Mouse (Mus musculus) gastrocnemius, adult 2 months (tissue): ENCODE data around the gene Cyb5r3. TPM values are rescaled to one million over a fixed set of nuclear protein-coding genes. Genes with fewer than 3 reads are reported as not detected.

Experiments used
- DNase-seq: peaks from one replicate; pipeline ENCODE4 v3.0.0; 2022
- H3K27ac ChIP-seq: fragments of 200-600 bp; 2 replicates; pipeline ENCODE4 v1.8.1; 2022; ENCODE audit warnings: mild to moderate bottlenecking
- H3K4me3 ChIP-seq: fragments of 200-600 bp; 2 replicates; pipeline ENCODE4 v1.8.1; 2022; ENCODE audit warnings: mild to moderate bottlenecking, moderate library complexity
- CTCF ChIP-seq: fragments of 200-600 bp; IDR thresholded peaks from 2 replicates; pipeline ENCODE4 v1.8.1; 2022; ENCODE audit warnings: antibody characterized with exemption, mild to moderate bottlenecking, moderate library complexity
- intact Hi-C: fragments of 180-260 bp; cut with DNase I; formaldehyde crosslinking; loops from one replicate; pipeline ENCODE4 v1.15.1; 2025
- total RNA-seq, 2 experiments: library from RNA; stranded (reverse); gene quantifications; 2 replicates each; pipeline ENCODE4 v1.2.3; 2021

Gene Cyb5r3
- total RNA-seq, 2 experiments from 2014 or later: 39.2 to 43.1 TPM

DNA sequence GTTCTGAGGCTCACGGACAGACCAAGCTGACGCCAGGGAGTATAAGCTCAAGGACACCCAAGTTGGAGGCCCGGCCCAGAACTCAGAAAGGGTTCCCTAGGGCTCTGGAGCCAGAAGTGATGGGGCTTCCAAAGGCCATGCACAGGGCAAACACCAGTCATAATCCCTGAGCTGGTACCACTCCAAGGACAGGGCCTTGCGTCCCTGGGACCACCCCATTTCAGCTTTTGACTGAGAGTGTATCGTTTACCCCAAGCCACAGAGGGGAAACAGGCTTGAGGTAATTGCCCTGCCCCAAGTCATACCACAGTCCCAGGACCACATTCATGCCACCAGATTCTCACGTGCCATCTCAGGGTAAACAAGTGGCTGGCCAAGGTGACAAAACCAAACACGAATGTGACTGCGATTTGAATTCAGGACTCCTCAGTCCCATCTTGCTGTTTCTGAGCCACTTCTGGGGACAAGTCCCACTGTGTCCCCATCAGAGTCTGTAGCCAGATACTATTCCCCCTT, 4.8 kb downstream of the Cyb5r3 start:
- no peak for TF ChIP-seq CTCF
- DNase-seq: no peak
- Histone ChIP-seq H3K4me3 (peak overlapping the region; percentile 45; the same call in 1 of the 2 replicates), H3K27ac (peak overlapping the region; percentile 83)
- intact Hi-C loops: no loop called here

DNA sequence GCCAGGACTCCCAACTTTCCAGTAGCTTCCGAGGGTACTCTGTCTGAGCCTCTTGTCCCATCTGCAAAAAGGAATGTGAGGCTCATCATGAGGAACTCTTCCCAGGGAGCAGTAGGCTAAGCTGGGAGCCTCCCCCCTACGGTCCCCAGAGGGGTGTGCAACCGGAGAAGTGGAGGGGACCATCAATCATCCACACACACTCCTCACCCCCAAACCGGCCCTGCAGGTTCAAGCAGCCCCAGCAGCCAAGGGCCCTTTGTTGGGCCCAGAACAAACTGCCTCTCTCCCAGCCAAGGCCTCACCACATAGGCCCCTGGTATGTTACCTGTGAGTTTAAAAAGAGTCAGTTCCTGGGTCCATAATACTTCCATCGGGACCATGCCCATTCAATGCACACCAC, 5.3 kb downstream of the Cyb5r3 start:
- intact Hi-C loops: no loop called here
- peak overlapping the region; percentile 83 for H3K27ac ChIP-seq
- TF ChIP-seq CTCF: no peak
- peak overlapping the region; percentile 45 for H3K4me3 ChIP-seq
- no peak for DNase-seq

DNA sequence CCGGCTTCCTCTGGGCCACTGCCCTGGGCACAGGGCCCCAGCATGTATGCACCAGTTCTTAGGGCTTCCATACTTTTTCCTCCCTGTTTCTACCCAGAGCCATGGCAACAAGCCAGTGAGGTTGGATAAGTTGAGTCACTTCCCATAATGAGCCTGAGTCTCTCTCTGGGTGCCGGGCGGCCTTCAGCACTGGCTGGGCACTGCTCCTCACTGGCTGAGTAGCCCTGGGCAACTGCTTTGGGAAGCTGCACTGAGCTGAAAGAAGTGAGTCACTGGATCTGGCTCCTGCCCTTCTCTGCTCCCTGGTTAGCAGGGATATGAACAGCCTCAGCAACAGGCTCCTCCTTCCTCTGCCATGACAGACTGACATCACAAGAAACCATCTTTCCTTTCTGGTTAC, 5.8 kb downstream of the Cyb5r3 start:
- peak overlapping the region; percentile 45 for H3K4me3 ChIP-seq
- peak; percentile 71 for DNase-seq
- intact Hi-C loops: no loop called here
- peak overlapping the region; percentile 83 for H3K27ac ChIP-seq
- no peak for TF ChIP-seq CTCF

DNA sequence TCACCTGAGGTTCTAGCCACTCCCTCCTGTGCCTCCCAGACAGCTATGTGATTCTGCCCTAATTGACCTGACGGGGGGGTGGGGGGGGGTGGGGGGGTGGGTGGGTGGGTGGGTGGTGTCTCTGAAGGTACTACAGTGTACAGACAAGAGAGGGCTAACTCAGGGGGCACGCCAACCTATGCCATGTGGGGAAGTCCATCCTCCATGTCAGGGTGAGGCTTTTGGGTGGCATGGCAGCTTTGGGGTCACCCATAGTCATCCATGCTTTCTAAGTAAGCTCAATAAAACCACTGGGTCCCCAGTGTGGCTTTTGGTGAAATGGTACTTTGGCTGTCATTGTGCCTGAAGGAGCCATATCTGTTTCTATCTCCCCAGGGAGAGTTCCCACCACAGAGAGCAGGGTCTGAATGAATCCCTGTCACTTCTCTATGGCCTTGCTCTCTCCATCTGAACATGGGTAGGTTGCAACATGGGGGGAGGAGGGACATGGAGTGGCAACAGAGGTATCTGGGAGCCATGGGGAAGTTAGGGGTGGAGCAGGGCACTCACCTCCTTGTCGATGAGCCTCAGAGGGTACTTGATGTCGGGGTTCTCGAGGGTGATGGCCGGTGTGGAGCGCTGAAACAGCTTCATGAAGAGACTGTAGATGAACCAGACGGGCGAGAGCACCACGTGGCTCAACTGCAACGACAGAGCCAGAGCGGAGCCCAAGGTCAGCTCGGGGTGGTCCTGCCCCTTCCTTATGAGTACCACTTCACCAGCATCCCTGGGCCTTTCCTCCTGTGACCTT, 6.7 kb downstream of the Cyb5r3 start:
- TF ChIP-seq CTCF: no peak
- intact Hi-C loops: no loop called here
- peak overlapping the region; percentile 83 for H3K27ac ChIP-seq
- DNase-seq: no peak
- H3K4me3 ChIP-seq: peak overlapping the region; percentile 26; the same call in 1 of the 2 replicates

DNA sequence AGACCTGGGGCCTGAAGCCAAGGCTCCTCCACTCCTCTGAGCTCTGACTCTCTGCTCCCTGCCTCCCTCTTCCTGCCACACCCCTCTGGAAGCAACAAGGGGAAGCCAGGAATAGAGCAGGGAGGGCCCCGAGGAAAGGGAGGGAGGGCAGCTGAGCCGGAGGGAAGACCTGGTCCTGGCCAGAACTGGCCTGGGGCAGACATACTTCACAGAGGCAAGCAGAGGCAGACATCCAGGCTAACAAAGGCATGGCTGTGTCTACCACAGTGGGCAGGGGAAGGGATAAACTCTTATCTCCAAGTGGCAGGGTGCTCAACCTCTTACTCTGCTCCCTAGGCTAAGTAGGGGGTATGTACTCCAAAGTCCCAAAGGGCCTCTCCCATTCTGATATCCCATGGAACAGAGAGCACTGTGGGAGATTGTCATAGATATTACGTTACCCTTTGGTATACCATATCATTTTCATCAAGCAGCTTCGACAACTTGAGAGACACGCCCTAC, 7.4 kb downstream of the Cyb5r3 start:
- peak; percentile 71 for DNase-seq
- TF ChIP-seq CTCF: no peak
- H3K4me3 ChIP-seq: peak overlapping the region; percentile 26
- intact Hi-C loops: no loop called here
- H3K27ac ChIP-seq: peak overlapping the region; percentile 81

DNA sequence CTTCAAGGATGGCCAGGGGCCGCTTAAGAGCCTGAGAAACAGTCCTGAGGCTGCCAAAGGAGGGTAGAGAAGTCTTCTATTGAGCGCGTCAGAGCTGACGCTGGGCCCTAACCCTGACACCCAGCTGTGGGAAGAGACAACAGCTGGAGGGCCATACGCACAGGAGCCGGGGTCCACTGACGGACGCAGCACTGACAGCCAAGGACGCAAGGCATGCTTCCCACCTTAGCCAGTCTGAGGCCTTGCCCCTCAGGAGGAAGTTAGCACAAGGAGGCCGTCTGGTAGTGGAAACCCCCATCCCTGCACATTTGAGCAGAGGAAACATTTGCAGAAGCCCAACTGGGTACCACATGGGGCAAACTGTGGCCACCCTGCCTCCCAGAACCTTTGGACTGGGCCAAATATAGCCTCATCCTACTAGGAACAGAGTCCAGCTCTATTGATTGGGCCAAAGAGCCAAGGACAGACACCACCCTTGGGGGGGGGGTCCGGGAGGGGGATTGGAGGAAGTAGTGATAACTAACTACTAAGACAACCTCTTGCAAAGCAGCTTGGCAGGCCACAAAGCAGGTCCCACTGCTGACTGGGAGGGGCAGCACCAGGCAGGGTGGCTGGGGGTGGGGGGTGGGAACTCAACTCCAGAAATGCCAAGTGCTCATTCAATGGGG, 9.4 kb downstream of the Cyb5r3 start:
- intact Hi-C loops: no loop called here
- H3K27ac ChIP-seq: peak overlapping the region; percentile 46
- DNase-seq: no peak
- H3K4me3 ChIP-seq: no peak overlapping the region
- no peak for TF ChIP-seq CTCF

DNA sequence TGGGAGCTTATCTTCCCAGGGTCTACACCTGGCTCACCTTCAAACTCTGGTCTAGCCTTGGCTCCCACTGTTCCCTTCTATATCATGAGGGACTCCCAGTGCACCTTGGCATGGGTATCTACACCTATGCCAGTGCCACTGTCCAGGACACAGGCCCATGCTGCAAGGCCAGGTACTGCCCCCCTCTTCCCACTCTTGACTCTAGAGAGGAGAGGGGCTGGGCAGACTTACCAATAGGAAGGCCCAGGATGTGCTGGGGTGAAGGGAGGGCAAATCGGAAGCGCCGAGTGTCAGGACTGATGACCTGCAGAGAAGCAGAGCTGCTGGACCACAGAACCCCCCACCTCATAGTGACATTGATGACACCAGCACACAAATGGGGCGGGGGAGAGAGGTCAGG, 10.4 kb downstream of the Cyb5r3 start:
- no peak for DNase-seq
- Histone ChIP-seq H3K4me3 (no peak overlapping the region), H3K27ac (peak overlapping the region; percentile 20; the same call in 1 of the 2 replicates)
- TF ChIP-seq CTCF: no peak
- intact Hi-C loops: no loop called here

DNA sequence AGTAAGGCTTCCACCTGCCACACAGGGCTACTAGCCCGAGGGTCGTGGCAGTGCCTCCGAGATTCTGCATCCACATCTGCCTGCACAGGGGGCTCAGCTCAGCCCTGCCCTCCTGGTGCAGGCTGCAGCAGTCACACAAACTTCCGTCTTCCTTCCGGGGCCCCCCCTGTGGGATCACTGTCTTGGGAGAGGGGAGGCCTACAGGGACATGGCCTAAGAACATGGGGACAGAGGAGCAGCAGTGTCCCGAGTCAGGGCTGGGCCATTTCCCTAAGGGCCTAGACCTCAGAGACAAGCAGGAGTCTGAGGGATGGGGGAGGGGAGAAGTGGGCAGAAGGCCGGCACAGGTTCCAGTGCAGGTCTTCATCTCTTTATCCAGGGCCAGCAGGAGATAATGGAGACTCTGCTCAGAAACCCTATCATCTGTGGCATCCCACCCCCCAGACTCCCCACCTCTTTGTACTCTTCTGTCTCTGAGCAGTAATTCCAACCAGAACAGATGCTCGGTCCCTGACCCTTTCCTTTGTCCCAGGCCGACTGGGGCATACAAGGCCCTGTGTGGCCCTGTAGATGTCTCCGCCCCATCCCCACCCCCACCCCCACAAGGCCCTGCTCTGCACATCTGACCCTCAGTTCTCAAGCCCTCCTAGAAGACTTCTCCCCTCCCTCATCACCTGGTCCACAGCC, 11.2 kb downstream of the Cyb5r3 start:
- Histone ChIP-seq H3K4me3 (no peak overlapping the region), H3K27ac (peak overlapping the region; percentile 24; the same call in 1 of the 2 replicates)
- intact Hi-C loops: no loop called here
- no peak for TF ChIP-seq CTCF
- no peak for DNase-seq

DNA sequence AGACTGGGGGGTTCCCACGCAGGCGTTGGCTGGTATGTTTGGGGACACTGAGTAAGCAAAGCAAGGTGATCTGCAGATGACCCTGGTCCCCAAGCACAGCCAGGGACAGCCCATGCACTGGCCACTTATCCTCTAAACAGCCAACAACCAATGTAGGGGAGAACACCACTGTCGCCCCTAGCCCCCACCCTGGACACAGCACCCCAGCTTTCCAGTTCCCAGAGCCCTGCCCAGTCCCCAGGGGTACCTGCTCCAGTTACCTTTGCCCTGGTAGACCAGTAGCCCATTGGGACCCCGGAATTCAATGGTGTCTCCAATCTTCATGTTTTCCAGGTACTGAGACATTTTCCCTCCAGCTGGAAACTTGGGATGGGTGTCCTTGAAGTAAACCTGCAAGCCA, 11.8 kb downstream of the Cyb5r3 start:
- TF ChIP-seq CTCF: no peak
- intact Hi-C loops: no loop called here

DNA sequence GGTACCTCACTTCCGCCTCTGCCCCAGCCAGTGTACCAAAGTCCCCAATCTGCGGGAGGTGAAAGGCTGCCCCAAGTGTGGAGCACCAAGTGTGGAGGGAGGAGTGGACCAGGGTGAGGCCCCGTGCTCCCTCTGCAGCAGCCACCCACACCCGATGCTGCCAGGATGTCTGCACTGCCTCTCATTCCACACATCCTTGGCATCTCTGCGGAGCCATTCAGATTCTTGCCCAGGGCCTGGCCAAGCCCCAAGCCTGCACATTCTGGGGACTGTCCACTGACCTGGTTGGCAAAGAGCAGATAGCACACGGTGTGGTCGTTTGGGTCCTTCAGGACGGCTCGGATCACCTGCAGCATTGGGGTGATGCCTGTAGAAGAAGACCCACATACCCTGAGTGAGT, 12.6 kb downstream of the Cyb5r3 start:
- intact Hi-C loops: loop anchor here (5.0 kb wide), 2 partner anchors 47 to 357 kb away; no protein-coding TSS in a partner anchor
- no peak for DNase-seq
- H3K4me3 ChIP-seq: no peak overlapping the region

More for the DNA sequence above, 11.8 kb downstream of the Cyb5r3 start:
- DNase-seq: no peak
- Histone ChIP-seq H3K27ac (peak overlapping the region; percentile 24), H3K4me3 (no peak overlapping the region)

DNA sequence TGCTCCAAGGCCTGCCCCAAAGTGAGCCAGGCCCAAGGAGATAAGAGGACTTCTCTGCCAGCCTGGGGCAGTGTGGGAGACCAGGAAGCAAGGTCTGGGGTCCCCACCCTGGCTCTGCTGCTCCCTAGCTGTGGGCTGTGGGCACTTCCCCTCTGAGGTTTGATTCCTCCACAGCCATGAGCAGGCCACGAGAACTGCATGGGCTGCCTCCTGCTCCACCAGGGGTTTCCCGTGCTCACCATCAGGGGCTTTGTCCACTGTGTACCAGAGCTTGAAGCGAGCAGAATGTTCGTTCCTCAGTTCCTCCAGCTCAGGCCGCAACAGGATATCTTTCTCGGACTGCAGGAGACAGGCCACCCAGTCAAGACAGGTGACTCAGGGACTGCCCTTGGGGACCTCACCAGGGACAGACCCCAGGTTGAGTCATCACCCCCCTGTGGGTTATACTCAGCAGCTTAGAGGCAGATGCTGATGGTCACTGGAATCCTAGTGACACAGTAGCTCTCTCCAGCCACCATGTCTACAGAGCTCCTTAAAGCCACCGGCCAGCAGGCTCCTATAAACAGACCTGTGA, 13.7 kb downstream of the Cyb5r3 start:
- intact Hi-C loops: loop anchor here (5.0 kb wide), 2 partner anchors 49 to 359 kb away; no protein-coding TSS in a partner anchor
- no peak for TF ChIP-seq CTCF
- Histone ChIP-seq H3K27ac (peak overlapping the region; percentile 16; the same call in 1 of the 2 replicates), H3K4me3 (no peak overlapping the region)
- DNase-seq: no peak

More for the DNA sequence above, 12.6 kb downstream of the Cyb5r3 start:
- no peak for TF ChIP-seq CTCF
- H3K27ac ChIP-seq: peak overlapping the region; percentile 8; the same call in 1 of the 2 replicates

DNA sequence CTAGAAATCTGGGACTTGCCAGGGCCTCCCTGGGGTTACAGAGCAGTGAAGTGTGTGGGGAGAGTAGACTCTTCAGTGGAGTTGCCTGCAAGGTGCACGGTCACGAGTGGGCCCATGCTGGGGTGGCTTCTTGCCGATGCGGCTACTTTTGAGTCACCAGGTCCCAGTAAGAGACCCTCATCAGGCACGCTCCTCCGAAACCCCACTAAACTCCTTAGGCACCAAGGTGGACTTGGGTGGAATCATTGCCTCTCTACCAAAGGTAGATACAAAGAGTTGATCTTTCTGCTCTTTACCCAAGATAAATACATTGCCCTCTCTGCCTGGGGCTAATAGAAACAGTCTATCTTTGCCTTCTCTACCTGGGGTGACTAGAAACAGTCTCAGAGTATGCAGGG, 14.7 kb downstream of the Cyb5r3 start:
- no peak overlapping the region for H3K4me3 ChIP-seq
- DNase-seq: no peak
- intact Hi-C loops: loop anchor here (2.0 to 5.0 kb wide), 3 partner anchors 15 to 360 kb away; partner anchors contain the start of gene Cyb5r3
- peak overlapping the region; percentile 63 for H3K27ac ChIP-seq
- TF ChIP-seq CTCF: no peak
